Mouse (Mus musculus) frontal cortex, postnatal 25 days (tissue): ENCODE results near the gene Tmprss2.
A peak's percentile ranks its signal among the peaks of the same experiment; 100 is the strongest.
"Not testable (repeated sequence)": the region's sequence is repeated elsewhere in the genome, so short reads cannot be mapped to it uniquely, and the experiment has no call there.

ENCODE experiments used
- DNase-seq, 2 experiments: peaks; one replicate each; pipeline ENCODE4 v3.0.0; 2022; ENCODE audit warnings: low spot score in 2 of 2

Gene Tmprss2

DNA sequence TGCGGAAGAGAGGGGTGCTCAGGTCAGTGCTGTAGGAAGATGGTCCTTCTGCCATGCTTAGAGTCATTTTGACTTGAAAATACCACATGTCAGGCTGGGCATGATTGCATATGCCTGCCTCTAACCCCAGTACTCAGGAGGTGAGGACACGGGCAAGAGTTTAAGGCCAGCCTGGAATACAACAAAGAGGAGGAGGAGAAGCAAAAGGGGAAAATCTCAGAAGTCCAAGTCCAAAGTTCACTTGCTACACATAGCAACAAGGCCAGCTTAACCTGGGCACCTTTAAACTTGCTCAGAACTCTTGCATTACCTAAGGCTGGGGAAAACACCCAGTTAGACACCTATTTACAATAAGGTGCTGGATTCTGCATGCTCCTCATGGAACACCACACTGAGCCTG is 19.5 kb downstream of the Tmprss2 start:
- no peak for DNase-seq

DNA sequence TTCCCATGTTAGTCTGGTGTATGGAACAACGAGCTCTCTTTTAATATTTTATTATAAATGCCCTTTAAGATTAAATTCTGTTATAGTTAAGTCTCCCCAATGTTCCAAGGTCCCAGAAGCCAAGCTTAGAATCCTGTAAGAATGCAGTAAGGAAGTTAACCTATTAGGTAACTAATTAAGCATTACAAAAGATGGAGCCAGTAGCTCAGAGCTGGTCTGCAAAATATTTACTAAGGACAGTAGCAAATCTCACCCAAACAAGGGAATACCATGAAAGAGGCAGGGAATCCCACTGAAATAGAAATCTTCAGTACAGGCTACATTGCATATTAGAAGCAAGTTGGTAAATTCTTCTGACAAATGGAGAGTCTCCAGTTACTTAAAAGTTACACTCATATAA is 28.1 kb downstream of the Tmprss2 start:
- DNase-seq = not testable (repeated sequence)

DNA sequence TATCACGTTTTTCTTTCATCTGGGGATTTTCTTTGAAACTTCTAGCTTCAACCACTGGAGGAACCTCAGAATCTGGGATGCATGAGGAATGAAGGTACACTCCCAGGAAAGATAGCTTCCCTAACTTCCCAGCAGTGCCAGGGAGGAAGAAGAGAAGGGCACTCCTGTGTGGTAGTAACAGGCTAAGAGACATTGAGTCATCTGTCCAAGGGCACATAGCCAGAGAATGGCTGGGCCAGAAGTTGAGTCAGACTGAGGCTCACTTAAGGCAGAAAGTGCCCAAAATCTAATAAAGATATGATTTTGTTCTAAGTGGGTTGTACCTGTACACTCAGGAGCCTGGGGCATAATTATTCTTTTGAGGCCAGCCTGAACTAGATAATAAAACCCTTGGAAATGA is 41.6 kb downstream of the Tmprss2 start:
- no peak for DNase-seq

DNA sequence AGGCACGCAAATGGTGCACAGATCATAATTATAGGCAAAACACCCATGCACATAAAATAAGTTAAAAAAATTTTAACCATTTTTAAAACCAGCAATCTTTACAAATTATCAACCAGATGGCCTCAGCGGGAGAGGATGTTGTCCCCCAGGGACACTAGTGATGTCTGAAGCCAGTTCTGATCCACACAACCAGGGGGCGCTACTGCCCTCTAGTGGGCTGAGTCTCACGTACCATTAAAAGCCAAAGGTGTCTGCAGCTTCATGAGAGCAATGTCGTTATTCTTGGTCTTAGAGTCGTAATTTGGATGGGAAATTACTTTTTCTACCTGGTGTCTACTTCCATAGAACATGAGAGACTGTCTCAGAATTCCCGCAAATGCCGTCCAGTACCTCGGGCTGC is 42.3 kb downstream of the Tmprss2 start:
- peak; percentile 14 to 39 for DNase-seq

DNA sequence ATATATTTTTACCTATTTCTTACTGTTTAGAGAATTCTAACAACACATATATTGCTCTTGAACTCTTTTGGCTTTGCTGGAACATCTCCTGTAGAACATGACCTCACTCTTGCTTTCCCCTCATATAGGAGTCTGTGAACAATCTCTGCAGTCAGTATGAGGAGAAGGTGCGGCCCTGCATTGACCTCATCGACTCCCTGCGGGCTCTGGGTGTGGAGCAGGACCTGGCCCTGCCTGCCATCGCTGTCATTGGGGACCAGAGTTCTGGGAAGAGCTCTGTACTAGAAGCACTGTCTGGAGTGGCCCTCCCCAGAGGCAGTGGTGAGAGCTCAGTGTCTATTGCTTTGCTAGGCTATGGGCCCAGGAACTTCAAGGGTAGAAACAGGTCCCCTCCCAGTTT is 66.7 kb downstream of the Tmprss2 start:
- no peak for DNase-seq

DNA sequence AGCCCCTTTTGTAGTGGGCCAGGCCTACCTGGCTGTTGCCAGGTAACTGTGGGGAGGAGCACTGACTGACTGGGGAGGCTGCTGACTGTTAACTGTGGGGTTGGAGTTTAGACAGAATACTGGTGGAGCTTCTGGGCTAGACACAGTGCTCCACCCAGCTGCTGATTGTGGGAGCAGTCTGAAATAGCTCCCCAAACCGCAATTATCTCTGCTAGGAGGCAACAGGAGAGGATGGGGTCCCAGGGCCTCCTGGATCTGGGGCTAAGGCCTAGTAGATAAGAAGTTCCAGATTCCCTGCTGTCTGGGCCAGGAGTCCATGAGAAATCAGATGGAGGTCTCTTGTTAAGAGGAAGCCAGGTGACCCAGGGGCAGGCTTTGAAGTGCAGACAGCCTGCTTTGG is 74.1 kb downstream of the Tmprss2 start:
- no peak for DNase-seq

DNA sequence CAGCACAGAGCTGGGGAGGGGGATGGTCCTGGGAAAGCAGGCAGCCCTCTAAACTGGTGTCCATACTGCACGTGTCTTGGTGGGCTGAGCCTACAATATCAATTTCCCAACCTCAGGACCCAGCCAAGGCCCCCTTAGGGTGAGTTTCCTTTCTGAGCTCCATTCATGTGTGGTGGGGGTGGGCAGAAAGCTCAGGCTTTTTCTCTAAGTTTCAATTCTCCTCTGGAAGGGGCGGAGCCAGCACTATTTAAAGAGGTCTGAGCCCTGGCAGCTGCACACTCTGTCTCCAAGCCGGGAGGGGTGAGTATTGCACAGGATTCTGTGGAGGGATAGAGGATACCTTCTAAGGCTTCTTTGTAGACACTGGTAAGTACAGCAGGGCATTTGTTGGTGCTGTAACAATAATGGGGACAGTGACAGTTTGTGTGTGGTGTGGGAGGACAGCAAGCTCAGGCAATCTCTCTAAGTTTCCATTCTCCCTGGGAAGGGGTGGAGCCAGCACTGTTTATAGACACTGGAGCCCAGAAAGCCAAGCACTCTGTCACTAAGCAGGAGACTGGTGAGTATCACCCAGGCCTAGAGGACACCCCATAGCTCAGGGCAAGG is 75.1 kb downstream of the Tmprss2 start:
- peak; percentile 19 to 21 for DNase-seq

DNA sequence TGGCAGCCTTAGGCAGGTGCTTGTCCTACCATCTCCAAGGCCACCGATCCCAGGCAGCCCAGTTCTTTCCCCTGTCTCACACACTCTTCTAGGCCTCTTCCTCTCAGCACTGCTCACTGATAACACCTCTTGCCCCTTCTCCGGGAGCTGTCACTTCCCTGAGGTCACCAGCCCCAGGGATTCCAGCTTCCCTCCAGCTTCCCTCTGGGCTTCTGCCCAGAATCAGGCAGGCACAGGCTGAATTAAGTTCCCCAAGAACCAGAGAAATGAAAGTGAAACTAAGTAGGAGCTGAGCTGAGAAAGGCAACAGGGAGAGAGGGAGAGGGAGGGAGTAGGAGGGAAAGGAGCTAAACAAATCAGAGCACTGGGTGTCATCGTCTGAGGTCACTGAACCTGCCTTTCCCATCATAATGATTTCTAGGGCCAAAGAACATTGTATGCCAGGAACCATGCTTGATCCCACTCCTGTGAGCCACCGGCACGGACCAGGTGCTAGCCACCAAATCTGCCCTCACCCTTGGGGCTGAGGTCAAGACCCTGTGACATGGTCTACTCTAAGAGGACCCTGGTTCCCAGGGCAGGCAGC is 76.0 kb downstream of the Tmprss2 start:
- peak in 1 of 2 experiments; percentile 18 for DNase-seq

DNA sequence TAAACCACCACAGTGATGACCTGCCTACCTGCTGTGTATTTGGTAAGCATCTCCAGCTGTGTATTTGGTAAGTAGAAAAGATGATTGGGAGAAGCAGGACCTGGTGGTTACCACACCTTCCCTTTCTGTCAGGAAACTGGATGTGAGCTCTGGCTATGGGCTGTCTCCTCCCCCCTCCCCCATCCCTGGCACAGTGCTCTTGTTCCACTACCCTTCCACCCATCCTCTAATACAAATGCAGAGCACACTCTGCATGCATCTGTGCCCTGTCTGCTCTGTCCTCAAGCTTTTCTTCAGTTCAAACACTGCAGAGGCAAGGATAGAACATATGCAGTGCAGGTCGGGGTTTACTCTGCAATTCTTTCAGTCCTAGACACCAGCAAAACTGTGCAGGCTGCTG is 76.5 kb downstream of the Tmprss2 start:
- DNase-seq = no peak

DNA sequence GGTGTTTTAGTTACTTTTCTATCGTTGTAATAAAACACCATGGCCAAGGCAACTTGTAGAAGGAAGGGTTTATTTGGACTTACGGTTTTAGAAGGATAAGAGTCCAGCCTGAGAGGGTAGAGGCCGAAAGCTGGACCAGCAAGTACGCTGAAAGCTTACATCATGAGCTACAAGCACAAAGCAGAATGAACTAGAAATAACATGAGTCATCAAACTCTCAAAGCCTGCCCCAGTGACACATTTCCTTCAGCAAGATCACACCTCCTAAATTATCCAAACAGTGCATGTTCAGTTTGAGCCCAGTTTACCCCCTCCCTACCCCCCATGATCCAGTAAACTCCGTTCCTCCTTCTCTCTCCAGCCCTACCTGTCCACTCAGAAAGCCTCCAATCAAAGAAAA is 77.2 kb downstream of the Tmprss2 start:
- no peak for DNase-seq

DNA sequence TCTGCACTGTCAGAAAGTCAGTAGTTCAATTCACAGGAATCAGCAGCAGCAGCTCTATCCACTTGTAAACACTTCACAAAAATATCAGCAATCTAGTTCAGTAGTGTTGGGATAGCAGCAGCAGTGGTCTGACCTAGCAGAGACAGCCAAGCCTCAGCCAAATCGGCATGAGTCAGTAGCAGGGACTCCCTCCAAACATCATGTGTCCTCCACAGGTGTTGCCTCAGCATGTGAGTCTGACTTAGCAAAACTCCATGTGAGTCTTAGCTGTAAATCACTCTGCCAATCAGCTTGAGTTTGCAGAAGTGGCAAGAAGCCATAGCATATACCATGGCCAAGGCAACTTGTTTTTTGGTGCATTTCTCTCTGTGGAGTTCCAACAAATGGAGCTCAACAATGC is 77.9 kb downstream of the Tmprss2 start:
- no peak for DNase-seq

DNA sequence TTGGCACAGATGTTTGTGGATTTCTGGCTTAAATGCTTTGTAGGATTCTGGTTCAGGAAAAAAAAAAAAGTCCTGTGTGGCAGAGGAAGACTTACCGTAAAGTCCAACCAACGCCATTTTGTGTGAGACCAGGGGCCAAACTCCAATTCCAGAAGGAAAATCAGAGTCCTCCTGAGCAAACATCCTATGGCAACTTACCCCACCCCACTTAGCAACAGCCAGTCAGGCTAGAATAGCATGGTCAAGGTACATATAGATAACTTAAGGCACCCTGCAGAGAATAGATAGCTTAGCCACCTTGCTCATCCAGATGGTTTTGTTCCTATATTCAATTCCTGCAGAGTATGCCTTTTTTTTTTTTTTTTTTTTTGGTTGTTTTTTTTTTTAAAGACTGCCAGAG is 81.8 kb downstream of the Tmprss2 start:
- no peak for DNase-seq

DNA sequence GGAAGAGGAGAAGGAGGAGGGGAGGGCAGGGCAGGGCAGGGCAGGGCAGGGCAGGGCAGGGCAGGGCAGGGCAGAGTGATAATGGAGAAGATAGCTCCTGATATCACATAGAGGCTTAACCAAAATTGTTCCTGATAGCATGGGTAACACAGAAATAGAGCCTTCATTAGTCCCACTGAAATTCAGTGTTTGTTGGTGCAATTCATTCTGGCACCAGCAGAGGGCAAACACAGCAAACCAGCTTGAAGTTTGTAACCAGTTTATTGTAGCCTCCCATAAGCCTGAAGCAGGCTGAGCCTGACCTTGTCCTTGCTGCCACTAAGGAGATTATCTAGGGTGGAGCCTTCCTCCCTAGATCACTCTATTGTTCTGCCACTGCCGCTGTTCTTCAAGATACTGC is 88.0 kb downstream of the Tmprss2 start:
- DNase-seq = peak; percentile 23 to 36

DNA sequence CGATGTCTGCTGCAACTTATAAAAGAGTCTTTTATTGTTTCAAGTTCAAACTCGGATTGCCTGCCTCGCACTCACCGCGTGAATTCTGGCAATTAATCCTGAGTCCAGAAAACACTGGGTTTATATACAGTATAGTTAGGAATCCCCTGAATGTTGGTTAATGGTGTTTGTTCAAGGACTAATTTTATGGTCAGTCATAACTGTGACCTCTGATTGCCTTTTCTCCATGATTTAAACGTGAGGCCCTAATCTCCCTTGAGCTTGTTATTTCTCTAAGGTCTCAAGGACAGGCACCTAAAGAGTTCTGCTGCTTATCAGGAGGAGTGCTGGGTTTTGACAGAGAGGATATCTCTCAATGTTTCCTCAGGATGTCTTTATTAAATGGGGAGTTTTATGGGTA is 89.0 kb downstream of the Tmprss2 start:
- no peak for DNase-seq

DNA sequence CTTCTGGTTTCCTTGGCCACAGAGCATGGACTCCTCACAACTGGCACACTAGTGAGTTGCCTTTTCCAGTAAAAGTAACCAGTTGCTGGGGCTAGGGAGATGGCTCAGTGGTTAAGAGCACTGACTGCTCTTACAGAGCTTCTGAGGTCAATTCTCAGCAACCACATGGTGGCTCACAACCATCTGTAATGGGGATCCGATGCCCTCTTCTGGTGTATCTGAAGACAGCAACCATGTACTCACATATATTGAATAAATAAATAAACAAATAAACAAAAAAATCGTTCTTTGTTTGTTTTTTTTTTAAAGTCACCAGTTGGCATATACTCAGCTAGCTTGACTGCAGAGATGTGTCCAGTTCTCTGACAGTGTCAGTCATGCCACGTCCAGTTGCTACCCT is 94.7 kb downstream of the Tmprss2 start:
- no peak for DNase-seq
